Mouse (Mus musculus) NIH3T3 (cell line): ENCODE measurements around the gene Mamdc2.

Experiments used
- DNase-seq: peaks from one replicate; pipeline ENCODE4 v3.0.0-alpha.2; 2012; ENCODE audit warnings: low read depth

Gene Mamdc2

DNA sequence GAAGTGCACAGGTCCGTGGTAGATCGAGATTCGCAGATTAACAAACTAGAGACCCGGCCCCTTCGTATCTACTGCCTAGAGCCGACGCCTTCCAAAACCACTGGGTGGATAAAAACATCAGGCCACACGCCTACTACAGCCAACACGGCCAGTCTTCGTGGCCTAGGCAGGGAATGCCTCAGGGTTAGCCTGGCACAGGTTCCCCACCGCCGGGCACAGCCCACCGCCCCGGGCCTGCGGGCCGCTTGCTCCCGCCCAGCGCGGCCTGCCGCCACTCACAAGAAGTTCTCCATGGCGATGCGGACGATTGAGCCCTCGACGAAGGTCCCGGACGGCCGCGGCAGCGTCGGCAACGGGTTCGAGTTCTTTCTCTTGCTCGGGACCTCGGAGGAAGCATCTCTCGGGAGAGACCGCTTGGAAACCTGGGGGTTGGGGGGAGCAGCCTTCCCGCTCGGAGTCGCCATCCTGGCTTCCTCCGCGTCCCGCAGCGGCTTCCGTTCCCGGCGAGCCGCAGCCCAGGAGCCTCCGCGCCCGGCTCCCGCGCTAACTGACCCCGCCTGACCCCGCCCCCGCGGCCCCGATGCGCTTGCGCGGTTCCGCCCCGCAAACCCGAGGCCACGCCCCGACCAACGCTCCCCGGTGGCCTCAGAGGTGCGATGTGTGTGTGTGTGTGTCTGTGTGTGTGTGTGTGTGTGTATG is 174.7 kb downstream of the Mamdc2 start, which contains the start of gene Smc5:
Smc5 (minus strand) TSS at position 543 of the 699 bp plus-strand sequence.
- DNase-seq: peak; percentile 94

DNA sequence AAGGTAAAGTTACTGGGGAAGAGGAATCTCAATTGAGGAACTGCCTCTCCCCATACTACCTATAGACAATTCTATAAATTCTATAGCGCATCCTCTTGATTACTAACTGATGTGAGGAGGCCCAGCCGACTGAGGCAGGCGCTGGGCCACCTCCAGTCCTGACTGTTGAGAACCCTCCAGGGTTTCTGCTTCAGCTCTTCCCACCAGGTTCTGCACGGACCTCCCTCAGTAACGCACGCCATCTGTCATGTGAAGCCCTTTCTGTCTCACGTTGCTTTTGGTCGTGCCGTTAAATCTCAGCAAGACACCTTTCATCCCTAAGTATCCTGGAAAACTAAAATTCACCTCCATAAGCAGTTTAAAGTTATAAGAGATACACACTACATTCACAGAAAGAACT is 191.5 kb downstream of the Mamdc2 start:
- DNase-seq: no peak
